Mouse (Mus musculus): Measurements from ENCODE around the gene Arl3. TPM values are rescaled to one million over a fixed set of nuclear protein-coding genes. Genes with fewer than 3 reads are reported as not detected.

Gene Arl3
- polyA plus RNA-seq, 1 experiment from 2014 or later, result 101 TPM

DNA sequence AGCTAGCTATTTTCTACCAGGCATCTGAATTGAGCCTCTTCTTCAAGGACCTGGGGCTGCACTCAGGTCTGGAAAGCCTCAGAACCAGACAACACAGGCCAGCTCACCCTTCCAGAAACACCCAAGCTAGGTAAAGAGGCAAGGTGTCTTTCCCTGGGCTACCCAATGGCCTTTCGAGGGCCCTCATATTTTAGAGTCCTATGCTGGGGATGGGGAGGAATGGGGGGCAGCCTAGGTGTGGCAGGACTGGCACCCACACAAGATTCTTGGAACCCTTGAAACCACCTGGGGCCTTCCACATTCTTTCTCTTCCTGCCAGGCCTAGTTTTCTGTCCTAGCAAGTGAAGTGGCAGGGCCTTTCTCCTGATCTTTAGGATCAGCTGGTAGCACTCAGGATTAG, 83.5 kb downstream of the Arl3 start:
- Histone ChIP-seq H3K27ac (ENCODE audit: low read length) (no peak overlapping the region), H3K4me1 (ENCODE audit: control insufficient read depth, insufficient read depth, low read length) (peaks cover 38% of the 10 kb centered on the region)
- 91% methylated on average over 1 of the region's 1 CpGs for WGBS

DNA sequence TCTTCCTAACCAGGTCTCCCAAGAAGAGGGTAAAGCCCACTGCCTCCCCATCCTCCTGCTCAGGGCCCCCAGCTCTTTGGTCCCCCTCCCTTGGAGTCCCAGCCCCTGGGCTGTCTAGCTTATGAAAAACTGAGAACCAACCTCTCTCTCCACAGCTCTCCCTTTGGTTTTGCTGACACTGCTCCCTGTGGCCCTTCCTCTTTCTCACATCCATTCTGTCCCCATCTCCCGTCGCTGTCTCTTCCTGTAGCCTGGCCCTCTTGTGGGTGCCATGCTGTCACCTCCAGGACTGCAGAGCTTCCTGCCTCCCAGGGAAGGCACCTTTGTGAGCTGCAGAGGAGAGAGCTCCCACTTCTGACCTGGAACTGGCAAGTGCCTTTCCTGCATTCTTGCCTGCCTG, 86.3 kb downstream of the Arl3 start:
- no peak for ATAC-seq (replicated peaks; ENCODE audit: extremely low read depth, insufficient read depth, low FRiP score)
- Histone ChIP-seq H3K4me1 (ENCODE audit: control insufficient read depth, insufficient read depth, low read length) (peaks cover 65% of the 10 kb centered on the region), H3K4me2 (ENCODE audit: low read depth, low read length) (no peak overlapping the region), H3K27ac (ENCODE audit: low read length) (peak overlapping the region; percentile 15; the same call in 1 of the 2 replicates), H3K9ac (ENCODE audit: low read length) (no peak overlapping the region), H3K36me3 (ENCODE audit: control insufficient read depth, insufficient read depth) (no peaks in the 10 kb centered on the region), H3K4me3 (ENCODE audit: low read length) (no peak overlapping the region), H3K9me3 (replicated peaks; ENCODE audit: control insufficient read depth, low read length) (no peaks in the 10 kb centered on the region), H3K27me3 (ENCODE audit: control insufficient read depth, insufficient read depth, low read length) (no peaks in the 10 kb centered on the region)
- WGBS, result 17% methylated on average over 2 of the region's 2 CpGs

More for the DNA sequence above, 83.5 kb downstream of the Arl3 start:
- Histone ChIP-seq H3K9ac (ENCODE audit: low read length) (no peak overlapping the region), H3K9me3 (replicated peaks; ENCODE audit: control insufficient read depth, low read length) (no peaks in the 10 kb centered on the region), H3K36me3 (ENCODE audit: control insufficient read depth, insufficient read depth) (no peaks in the 10 kb centered on the region), H3K27me3 (ENCODE audit: control insufficient read depth, insufficient read depth, low read length) (no peaks in the 10 kb centered on the region), H3K4me3 (ENCODE audit: low read length) (no peak overlapping the region), H3K4me2 (ENCODE audit: low read depth, low read length) (no peak overlapping the region)
- no peak for ATAC-seq (replicated peaks; ENCODE audit: extremely low read depth, insufficient read depth, low FRiP score)

DNA sequence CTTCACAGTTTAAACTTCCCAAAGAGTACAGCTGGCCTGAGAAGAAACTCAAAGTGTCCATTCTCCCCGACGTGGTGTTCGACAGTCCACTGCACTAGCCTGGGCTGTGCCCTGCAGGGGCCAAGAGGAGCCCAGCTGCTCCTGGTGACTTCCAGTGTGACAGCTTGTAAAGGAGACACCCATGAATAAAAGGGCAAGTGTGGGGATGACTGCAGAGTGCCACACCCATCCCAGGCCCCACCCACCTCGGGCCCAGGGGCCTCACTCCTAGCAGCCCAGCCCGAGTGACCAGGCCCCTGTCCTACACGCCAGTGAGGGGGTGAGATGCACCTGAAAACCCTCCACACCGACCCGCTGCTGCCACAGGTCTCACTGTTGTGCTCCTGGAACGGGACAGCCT, 87.2 kb downstream of the Arl3 start:
- no peak overlapping the region for H3K4me2 ChIP-seq (ENCODE audit: low read depth, low read length)

DNA sequence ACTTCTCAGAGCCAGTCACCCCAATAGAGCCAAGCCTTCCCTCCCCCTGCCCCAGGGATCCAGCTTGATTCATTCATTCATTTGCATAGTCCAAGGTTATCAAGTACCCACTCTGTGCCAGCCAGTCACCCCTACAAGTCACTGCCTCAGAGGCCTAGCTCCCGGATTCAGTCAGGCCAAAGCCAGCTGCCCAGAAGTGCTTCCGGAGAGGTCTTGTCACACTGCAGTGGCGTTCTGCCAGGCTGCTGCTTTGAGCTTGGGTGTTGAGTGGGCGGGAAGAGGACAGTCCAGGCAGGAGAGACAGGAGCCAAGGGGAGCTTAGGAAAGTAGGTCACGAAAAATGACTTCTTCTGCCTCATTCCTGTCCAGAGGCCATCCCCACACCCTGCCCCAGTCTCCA, 88.5 kb downstream of the Arl3 start:
- H3K9ac ChIP-seq (ENCODE audit: low read length), result peak overlapping the region; percentile 55
- peaks cover 76% of the 10 kb centered on the region for H3K4me1 ChIP-seq (ENCODE audit: control insufficient read depth, insufficient read depth, low read length)
- peak overlapping the region; percentile 21; the same call in 1 of the 2 replicates for H3K4me2 ChIP-seq (ENCODE audit: low read depth, low read length)
- H3K36me3 ChIP-seq (ENCODE audit: control insufficient read depth, insufficient read depth), result no peaks in the 10 kb centered on the region
- ATAC-seq (replicated peaks; ENCODE audit: extremely low read depth, insufficient read depth, low FRiP score), result peak; percentile 78
- H3K9me3 ChIP-seq (replicated peaks; ENCODE audit: control insufficient read depth, low read length), result no peaks in the 10 kb centered on the region
- 12% methylated on average over 5 of the region's 5 CpGs for WGBS
- H3K27ac ChIP-seq (ENCODE audit: low read length), result peak overlapping the region; percentile 95
- no peak overlapping the region for H3K4me3 ChIP-seq (ENCODE audit: low read length)
- no peaks in the 10 kb centered on the region for H3K27me3 ChIP-seq (ENCODE audit: control insufficient read depth, insufficient read depth, low read length)

More for the DNA sequence above, 87.2 kb downstream of the Arl3 start:
- Histone ChIP-seq H3K4me3 (ENCODE audit: low read length) (no peak overlapping the region), H3K9ac (ENCODE audit: low read length) (no peak overlapping the region), H3K27me3 (ENCODE audit: control insufficient read depth, insufficient read depth, low read length) (no peaks in the 10 kb centered on the region), H3K9me3 (replicated peaks; ENCODE audit: control insufficient read depth, low read length) (no peaks in the 10 kb centered on the region), H3K36me3 (ENCODE audit: control insufficient read depth, insufficient read depth) (no peaks in the 10 kb centered on the region), H3K27ac (ENCODE audit: low read length) (no peak overlapping the region), H3K4me1 (ENCODE audit: control insufficient read depth, insufficient read depth, low read length) (peaks cover 72% of the 10 kb centered on the region)
- ATAC-seq (replicated peaks; ENCODE audit: extremely low read depth, insufficient read depth, low FRiP score), result no peak
- 64% methylated on average over 9 of the region's 9 CpGs for WGBS

DNA sequence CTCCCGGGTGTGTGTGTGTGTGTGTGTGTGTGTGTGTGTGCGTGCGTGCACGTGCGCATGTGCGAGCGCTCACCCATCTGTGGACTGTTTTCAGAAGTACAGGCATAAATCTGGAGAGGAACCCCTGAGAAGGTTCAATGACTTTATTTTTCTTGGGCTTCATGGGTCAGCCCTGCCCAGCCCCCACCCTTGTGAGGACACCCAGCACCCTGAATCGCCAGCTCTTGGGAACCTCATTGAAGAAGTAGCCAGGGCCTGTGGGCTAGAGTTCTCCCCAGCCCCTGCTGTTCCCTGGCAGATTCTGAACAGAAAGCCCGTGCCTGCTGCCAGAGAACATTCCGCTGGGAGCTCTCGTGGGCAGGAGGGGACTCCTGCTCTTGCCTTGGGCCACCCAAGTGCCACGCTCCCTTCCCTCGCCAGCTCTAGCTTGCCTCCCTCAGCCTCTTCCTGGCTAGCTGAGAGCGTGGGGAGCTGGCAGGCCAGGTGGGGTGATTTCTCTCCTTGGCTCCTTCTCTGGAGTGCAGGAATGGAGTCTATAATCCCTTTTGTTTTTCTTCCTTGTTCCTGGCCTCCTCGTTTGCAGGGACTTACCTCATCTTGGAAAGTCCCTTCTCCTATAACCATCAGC, 89.2 kb downstream of the Arl3 start:
- Histone ChIP-seq H3K4me3 (ENCODE audit: low read length) (no peak overlapping the region), H3K4me2 (ENCODE audit: low read depth, low read length) (peak overlapping the region; percentile 21; the same call in 1 of the 2 replicates), H3K9ac (ENCODE audit: low read length) (peak overlapping the region; percentile 55), H3K27ac (ENCODE audit: low read length) (peak overlapping the region; percentile 95), H3K9me3 (replicated peaks; ENCODE audit: control insufficient read depth, low read length) (no peaks in the 10 kb centered on the region), H3K36me3 (ENCODE audit: control insufficient read depth, insufficient read depth) (no peaks in the 10 kb centered on the region), H3K4me1 (ENCODE audit: control insufficient read depth, insufficient read depth, low read length) (peaks cover 83% of the 10 kb centered on the region), H3K27me3 (ENCODE audit: control insufficient read depth, insufficient read depth, low read length) (no peaks in the 10 kb centered on the region)
- ATAC-seq (replicated peaks; ENCODE audit: extremely low read depth, insufficient read depth, low FRiP score), result peak; percentile 5; the same call in 1 of the 2 replicates
- WGBS, result 60% methylated on average over 15 of the region's 15 CpGs

DNA sequence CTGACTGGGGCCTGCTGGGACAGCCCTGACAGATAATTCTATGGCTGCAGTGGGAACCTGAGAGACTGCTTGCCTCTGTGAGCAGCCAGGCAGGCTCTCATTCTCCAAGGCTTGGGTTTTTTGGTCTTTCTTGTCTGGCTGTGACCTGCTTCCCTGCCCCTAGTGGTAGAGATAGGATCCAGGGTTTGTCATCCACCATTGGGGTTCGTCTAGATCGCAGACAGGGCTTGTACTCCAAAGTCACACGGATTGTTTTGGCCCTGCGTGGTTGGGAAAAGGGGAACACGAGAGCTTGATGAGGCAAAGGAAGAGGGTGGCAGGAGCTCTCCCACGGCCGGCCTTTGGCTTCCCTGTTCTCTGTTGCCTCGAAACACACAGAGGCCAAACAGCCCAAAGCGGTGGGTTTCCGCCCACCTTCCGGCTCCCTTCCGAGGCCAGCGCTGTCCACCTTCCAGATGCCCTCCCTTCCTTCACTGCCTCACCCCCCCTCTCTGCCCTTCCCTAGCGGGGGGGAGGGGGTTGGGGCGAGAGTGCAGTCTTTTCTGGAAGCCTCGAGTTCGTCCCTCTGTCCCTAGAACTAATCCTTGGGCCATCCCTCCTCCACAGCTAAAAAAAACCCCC, 90.0 kb downstream of the Arl3 start:
- Histone ChIP-seq H3K27me3 (ENCODE audit: control insufficient read depth, insufficient read depth, low read length) (no peaks in the 10 kb centered on the region), H3K27ac (ENCODE audit: low read length) (peak overlapping the region; percentile 19), H3K4me2 (ENCODE audit: low read depth, low read length) (no peak overlapping the region), H3K36me3 (ENCODE audit: control insufficient read depth, insufficient read depth) (no peaks in the 10 kb centered on the region), H3K9me3 (replicated peaks; ENCODE audit: control insufficient read depth, low read length) (no peaks in the 10 kb centered on the region), H3K9ac (ENCODE audit: low read length) (peak overlapping the region; percentile 25; the same call in 1 of the 2 replicates), H3K4me3 (ENCODE audit: low read length) (no peak overlapping the region), H3K4me1 (ENCODE audit: control insufficient read depth, insufficient read depth, low read length) (peaks cover 89% of the 10 kb centered on the region)
- ATAC-seq (replicated peaks; ENCODE audit: extremely low read depth, insufficient read depth, low FRiP score), result no peak
- WGBS, result 42% methylated on average over 17 of the region's 17 CpGs

DNA sequence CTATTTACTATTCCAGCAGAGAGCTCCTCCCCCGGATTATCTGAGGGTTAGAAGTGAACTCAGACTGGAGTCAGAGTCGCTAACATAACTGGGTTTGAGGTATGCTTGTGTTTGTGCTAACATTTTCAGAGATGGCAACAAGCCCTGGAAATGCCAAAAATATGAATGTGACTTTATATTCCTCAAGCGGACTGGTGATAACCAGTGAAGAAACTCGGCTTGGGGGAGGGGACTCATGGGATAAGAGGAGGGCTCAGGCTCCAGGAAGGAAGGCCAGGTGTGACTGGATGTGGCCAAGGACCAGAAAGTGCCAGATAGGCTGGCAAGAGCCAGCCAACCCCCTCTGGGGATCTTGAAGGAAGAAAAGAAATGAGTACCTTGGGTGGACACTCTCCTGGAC, 91.2 kb downstream of the Arl3 start:
- H3K9me3 ChIP-seq (replicated peaks; ENCODE audit: control insufficient read depth, low read length), result no peaks in the 10 kb centered on the region
- no peak overlapping the region for H3K9ac ChIP-seq (ENCODE audit: low read length)
- 28% methylated on average over 4 of the region's 4 CpGs for WGBS
- no peak overlapping the region for H3K27ac ChIP-seq (ENCODE audit: low read length)
- no peak overlapping the region for H3K4me2 ChIP-seq (ENCODE audit: low read depth, low read length)
- no peak overlapping the region for H3K4me3 ChIP-seq (ENCODE audit: low read length)
- H3K27me3 ChIP-seq (ENCODE audit: control insufficient read depth, insufficient read depth, low read length), result no peaks in the 10 kb centered on the region
- H3K4me1 ChIP-seq (ENCODE audit: control insufficient read depth, insufficient read depth, low read length), result peaks cover 86% of the 10 kb centered on the region
- ATAC-seq (replicated peaks; ENCODE audit: extremely low read depth, insufficient read depth, low FRiP score), result no peak
- H3K36me3 ChIP-seq (ENCODE audit: control insufficient read depth, insufficient read depth), result no peaks in the 10 kb centered on the region

DNA sequence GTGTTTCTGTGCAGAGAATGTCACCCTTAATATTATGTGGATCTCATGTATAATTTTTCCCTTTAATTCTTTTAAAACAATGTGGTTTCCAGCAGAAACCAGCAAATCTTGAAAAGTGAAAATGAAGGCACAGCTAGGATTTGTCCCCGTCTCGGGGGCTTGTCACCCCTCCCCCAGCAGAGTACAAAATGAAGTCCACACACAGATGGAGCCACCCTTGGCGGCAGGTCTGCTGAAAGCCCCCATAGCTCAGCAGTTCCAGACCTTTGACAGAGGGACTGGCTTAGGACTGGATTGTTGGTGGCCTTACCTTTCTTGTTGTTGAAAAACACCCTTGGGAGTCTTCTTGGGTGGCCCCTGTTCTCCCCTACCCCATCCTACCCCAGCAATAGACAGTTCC, 91.6 kb downstream of the Arl3 start:
- no peak for ATAC-seq (replicated peaks; ENCODE audit: extremely low read depth, insufficient read depth, low FRiP score)
- H3K4me3 ChIP-seq (ENCODE audit: low read length), result no peak overlapping the region
- H3K27me3 ChIP-seq (ENCODE audit: control insufficient read depth, insufficient read depth, low read length), result no peaks in the 10 kb centered on the region
- H3K4me2 ChIP-seq (ENCODE audit: low read depth, low read length), result no peak overlapping the region
- H3K9me3 ChIP-seq (replicated peaks; ENCODE audit: control insufficient read depth, low read length), result no peaks in the 10 kb centered on the region
- H3K36me3 ChIP-seq (ENCODE audit: control insufficient read depth, insufficient read depth), result no peaks in the 10 kb centered on the region
- 60% methylated on average over 3 of the region's 3 CpGs for WGBS
- no peak overlapping the region for H3K9ac ChIP-seq (ENCODE audit: low read length)
- no peak overlapping the region for H3K27ac ChIP-seq (ENCODE audit: low read length)
- H3K4me1 ChIP-seq (ENCODE audit: control insufficient read depth, insufficient read depth, low read length), result peaks cover 81% of the 10 kb centered on the region
